Mouse (Mus musculus): Measurements from ENCODE around the gene Fyco1. TPM values are rescaled to one million over a fixed set of nuclear protein-coding genes. Genes with fewer than 3 reads are reported as not detected.
"Not testable (repeated sequence)": the region's sequence is repeated elsewhere in the genome, so short reads cannot be mapped to it uniquely, and the experiment has no call there.

Fyco1 gene
- polyA plus RNA-seq, 1 experiment: 10.3 TPM

- Histone ChIP-seq H3K4me3 (ENCODE audit: low read depth, low read length) (no peak overlapping the region), H3K9me3 (replicated peaks; ENCODE audit: control insufficient read depth, insufficient read depth, low read length, poor library complexity, severe bottlenecking) (no peaks in the 10 kb centered on the region), H3K4me1 (ENCODE audit: control insufficient read depth, insufficient read depth, low read length) (no peaks in the 10 kb centered on the region), H3K27me3 (ENCODE audit: control insufficient read depth, insufficient read depth, low read length, poor library complexity, severe bottlenecking) (no peaks in the 10 kb centered on the region), H3K36me3 (ENCODE audit: control insufficient read depth, insufficient read depth, low read length, poor library complexity, severe bottlenecking) (no peaks in the 10 kb centered on the region), H3K9ac (ENCODE audit: low read depth, poor library complexity, severe bottlenecking) (no peak overlapping the region), H3K27ac (ENCODE audit: insufficient read depth, low read length) (no peak overlapping the region)
- TF ChIP-seq POLR2A (IDR thresholded peaks at IDR 0.05; ENCODE audit: insufficient read depth, low read length) (no peak), CTCF (IDR thresholded peaks at IDR 0.05; ENCODE audit: low read depth, low read length) (no peak), EP300 (IDR thresholded peaks at IDR 0.05; ENCODE audit: insufficient read depth, low read depth, low read length) (no peak)
Observed at GRCm38 (mm10) chr9:123802421-123802820, 49.3 kb downstream of the Fyco1 start.

GRCm38 (mm10) chr9:123801527-123801926, 50.2 kb downstream of the Fyco1 start:
- Histone ChIP-seq H3K9me3 (replicated peaks; ENCODE audit: control insufficient read depth, insufficient read depth, low read length, poor library complexity, severe bottlenecking) (no peaks in the 10 kb centered on the region), H3K9ac (ENCODE audit: low read depth, poor library complexity, severe bottlenecking) (no peak overlapping the region), H3K27me3 (ENCODE audit: control insufficient read depth, insufficient read depth, low read length, poor library complexity, severe bottlenecking) (no peaks in the 10 kb centered on the region), H3K4me3 (ENCODE audit: low read depth, low read length) (no peak overlapping the region), H3K36me3 (ENCODE audit: control insufficient read depth, insufficient read depth, low read length, poor library complexity, severe bottlenecking) (no peaks in the 10 kb centered on the region), H3K27ac (ENCODE audit: insufficient read depth, low read length) (no peak overlapping the region), H3K4me1 (ENCODE audit: control insufficient read depth, insufficient read depth, low read length) (no peaks in the 10 kb centered on the region)
- TF ChIP-seq EP300 (IDR thresholded peaks at IDR 0.05; ENCODE audit: insufficient read depth, low read depth, low read length): no peak
- TF ChIP-seq POLR2A (IDR thresholded peaks at IDR 0.05; ENCODE audit: insufficient read depth, low read length): no peak
- TF ChIP-seq CTCF (IDR thresholded peaks at IDR 0.05; ENCODE audit: low read depth, low read length): no peak

GRCm38 (mm10) chr9:123796174-123796573, 55.5 kb downstream of the Fyco1 start:
- Histone ChIP-seq H3K4me1 (ENCODE audit: control insufficient read depth, insufficient read depth, low read length) (no peaks in the 10 kb centered on the region), H3K36me3 (ENCODE audit: control insufficient read depth, insufficient read depth, low read length, poor library complexity, severe bottlenecking) (no peaks in the 10 kb centered on the region), H3K9me3 (replicated peaks; ENCODE audit: control insufficient read depth, insufficient read depth, low read length, poor library complexity, severe bottlenecking) (no peaks in the 10 kb centered on the region), H3K9ac (ENCODE audit: low read depth, poor library complexity, severe bottlenecking) (no peak overlapping the region), H3K27me3 (ENCODE audit: control insufficient read depth, insufficient read depth, low read length, poor library complexity, severe bottlenecking) (no peaks in the 10 kb centered on the region), H3K4me3 (ENCODE audit: low read depth, low read length) (no peak overlapping the region), H3K27ac (ENCODE audit: insufficient read depth, low read length) (no peak overlapping the region)
- TF ChIP-seq POLR2A (IDR thresholded peaks at IDR 0.05; ENCODE audit: insufficient read depth, low read length): no peak
- TF ChIP-seq EP300 (IDR thresholded peaks at IDR 0.05; ENCODE audit: insufficient read depth, low read depth, low read length): no peak
- no peak for TF ChIP-seq CTCF (IDR thresholded peaks at IDR 0.05; ENCODE audit: low read depth, low read length)

GRCm38 (mm10) chr9:123788855-123789529, 62.7 kb downstream of the Fyco1 start:
- H3K27ac ChIP-seq (ENCODE audit: insufficient read depth, low read length): no peak overlapping the region
- TF ChIP-seq CTCF (IDR thresholded peaks at IDR 0.05; ENCODE audit: low read depth, low read length) (no peak), EP300 (IDR thresholded peaks at IDR 0.05; ENCODE audit: insufficient read depth, low read depth, low read length) (no peak), POLR2A (IDR thresholded peaks at IDR 0.05; ENCODE audit: insufficient read depth, low read length) (no peak)
- H3K27me3 ChIP-seq (ENCODE audit: control insufficient read depth, insufficient read depth, low read length, poor library complexity, severe bottlenecking): no peaks in the 10 kb centered on the region
- no peak overlapping the region for H3K4me3 ChIP-seq (ENCODE audit: low read depth, low read length)
- no peaks in the 10 kb centered on the region; the same call in 1 of the 2 replicates for H3K36me3 ChIP-seq (ENCODE audit: control insufficient read depth, insufficient read depth, low read length, poor library complexity, severe bottlenecking)
- no peak overlapping the region for H3K9ac ChIP-seq (ENCODE audit: low read depth, poor library complexity, severe bottlenecking)
- peaks cover 5% of the 10 kb centered on the region; the same call in 1 of the 2 replicates for H3K9me3 ChIP-seq (replicated peaks; ENCODE audit: control insufficient read depth, insufficient read depth, low read length, poor library complexity, severe bottlenecking)
- no peaks in the 10 kb centered on the region for H3K4me1 ChIP-seq (ENCODE audit: control insufficient read depth, insufficient read depth, low read length)

GRCm38 (mm10) chr9:123773299-123773698, 78.4 kb downstream of the Fyco1 start:
- not testable (repeated sequence) for H3K4me1 ChIP-seq (ENCODE audit: control insufficient read depth, insufficient read depth, low read length); H3K27ac ChIP-seq (ENCODE audit: insufficient read depth, low read length); H3K9me3 ChIP-seq (replicated peaks; ENCODE audit: control insufficient read depth, insufficient read depth, low read length, poor library complexity, severe bottlenecking); H3K4me3 ChIP-seq (ENCODE audit: low read depth, low read length); H3K27me3 ChIP-seq (ENCODE audit: control insufficient read depth, insufficient read depth, low read length, poor library complexity, severe bottlenecking); H3K9ac ChIP-seq (ENCODE audit: low read depth, poor library complexity, severe bottlenecking); H3K36me3 ChIP-seq (ENCODE audit: control insufficient read depth, insufficient read depth, low read length, poor library complexity, severe bottlenecking)

GRCm38 (mm10) chr9:123769532-123769931, 82.2 kb downstream of the Fyco1 start:
- Histone ChIP-seq H3K4me3 (ENCODE audit: low read depth, low read length) (no peak overlapping the region), H3K36me3 (ENCODE audit: control insufficient read depth, insufficient read depth, low read length, poor library complexity, severe bottlenecking) (no peaks in the 10 kb centered on the region), H3K9ac (ENCODE audit: low read depth, poor library complexity, severe bottlenecking) (no peak overlapping the region), H3K27ac (ENCODE audit: insufficient read depth, low read length) (no peak overlapping the region), H3K9me3 (replicated peaks; ENCODE audit: control insufficient read depth, insufficient read depth, low read length, poor library complexity, severe bottlenecking) (no peaks in the 10 kb centered on the region), H3K4me1 (ENCODE audit: control insufficient read depth, insufficient read depth, low read length) (no peaks in the 10 kb centered on the region), H3K27me3 (ENCODE audit: control insufficient read depth, insufficient read depth, low read length, poor library complexity, severe bottlenecking) (no peaks in the 10 kb centered on the region)
- TF ChIP-seq POLR2A (IDR thresholded peaks at IDR 0.05; ENCODE audit: insufficient read depth, low read length): no peak
- no peak for TF ChIP-seq EP300 (IDR thresholded peaks at IDR 0.05; ENCODE audit: insufficient read depth, low read depth, low read length)
- no peak for TF ChIP-seq CTCF (IDR thresholded peaks at IDR 0.05; ENCODE audit: low read depth, low read length)

All from ES-Bruce4 (cell line).